Mouse (Mus musculus): ENCODE results near the gene Dapk2. TPM values are rescaled to one million over a fixed set of nuclear protein-coding genes. Genes with fewer than 3 reads are reported as not detected.

The Dapk2 gene
- polyA plus RNA-seq, 1 experiment from 2014 or later = 1.3 TPM

DNA sequence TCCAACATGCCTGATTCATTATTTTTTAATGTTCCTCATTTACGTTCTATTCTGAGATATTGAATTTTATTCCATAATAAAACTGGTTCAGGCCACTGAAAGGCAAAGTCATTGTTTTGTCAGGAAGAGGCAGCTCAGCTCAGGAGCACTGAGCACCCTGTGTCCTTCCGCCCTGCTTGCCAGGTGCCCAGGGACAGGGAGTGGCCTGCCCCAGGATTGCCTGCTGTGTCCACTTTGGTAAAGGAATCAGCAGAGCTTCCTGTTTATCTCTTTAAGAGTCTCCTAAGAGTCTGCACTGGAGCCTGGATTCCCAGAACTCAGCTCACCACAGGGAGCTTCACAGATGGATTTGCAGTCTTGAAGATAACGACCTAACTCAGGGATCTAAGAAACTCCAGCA, 153.4 kb downstream of the Dapk2 start:
- no peak overlapping the region for H3K27ac ChIP-seq (replicated peaks)
- no peaks in the 10 kb centered on the region for H3K36me3 ChIP-seq
- no peak for ATAC-seq (ENCODE audit: low read depth)
- no peaks in the 10 kb centered on the region for H3K4me1 ChIP-seq (replicated peaks)
- H3K9ac ChIP-seq = no peak overlapping the region
- H3K9me3 ChIP-seq = no peaks in the 10 kb centered on the region
- no peak overlapping the region for H3K4me3 ChIP-seq
- no peak overlapping the region for H3K4me2 ChIP-seq
- no peaks in the 10 kb centered on the region for H3K27me3 ChIP-seq
- 37% methylated on average over 3 of the region's 3 CpGs for WGBS

DNA sequence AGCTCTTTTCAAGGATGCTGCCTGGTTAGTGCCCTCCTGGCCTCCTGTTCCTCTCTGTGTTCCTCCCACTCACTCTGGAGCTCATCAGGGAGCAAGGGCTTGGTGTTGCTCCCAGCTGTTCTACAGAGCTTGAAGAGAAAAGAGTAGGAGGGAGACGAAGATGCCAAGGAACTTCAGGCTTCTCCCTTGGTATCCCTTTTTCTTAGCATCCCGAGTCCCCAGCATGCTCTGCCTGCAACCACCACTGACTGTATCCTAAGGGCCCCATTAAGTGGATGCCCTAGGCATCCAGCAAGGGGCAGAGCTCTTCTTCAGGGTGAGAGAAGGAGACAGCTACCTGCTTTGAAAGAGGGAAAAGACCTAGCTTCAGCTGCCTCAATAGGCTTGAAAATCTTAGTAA, 158.6 kb downstream of the Dapk2 start:
- Histone ChIP-seq H3K27me3 (no peaks in the 10 kb centered on the region), H3K9ac (no peak overlapping the region), H3K9me3 (no peaks in the 10 kb centered on the region), H3K4me1 (replicated peaks) (no peaks in the 10 kb centered on the region), H3K27ac (replicated peaks) (no peak overlapping the region), H3K4me3 (no peak overlapping the region), H3K4me2 (no peak overlapping the region), H3K36me3 (no peaks in the 10 kb centered on the region)
- 76% methylated on average over 2 of the region's 2 CpGs for WGBS
- ATAC-seq (ENCODE audit: low read depth) = no peak

Other genes with a start within 250 kb of the Dapk2 start
- 31.5 and 35.5 TPM in 2 replicates for gene Trip4, start 249.4 kb upstream of the Dapk2 start, polyA plus RNA-seq (2015; fragmentation: Nextera tagmentation; extraction: Ambion mirVana)
- gene Csnk1g1, start 249.3 kb upstream of the Dapk2 start, polyA plus RNA-seq (2015; fragmentation: Nextera tagmentation; extraction: Ambion mirVana) = 22.3 and 26.6 TPM in 2 replicates
- gene Ppib, start 98.0 kb upstream of the Dapk2 start, polyA plus RNA-seq (2015; fragmentation: Nextera tagmentation; extraction: Ambion mirVana) = 420 and 438 TPM in 2 replicates
- 5.3 and 6.6 TPM in 2 replicates for gene Snx22, start 88.5 kb upstream of the Dapk2 start, polyA plus RNA-seq (2015; fragmentation: Nextera tagmentation; extraction: Ambion mirVana)
- 83.5 and 84.3 TPM in 2 replicates for gene Snx1, start 31.6 kb upstream of the Dapk2 start, polyA plus RNA-seq (2015; fragmentation: Nextera tagmentation; extraction: Ambion mirVana)
- 99.2 and 110 TPM in 2 replicates for gene Ciao2a, start 31.6 kb upstream of the Dapk2 start, polyA plus RNA-seq (2015; fragmentation: Nextera tagmentation; extraction: Ambion mirVana)
- gene Herc1, start 192.2 kb downstream of the Dapk2 start, polyA plus RNA-seq (2015; fragmentation: Nextera tagmentation; extraction: Ambion mirVana) = 41.4 and 42.5 TPM in 2 replicates

Measured in neural tube, embryonic 13.5 days (tissue).